Mouse (Mus musculus) heart, postnatal 25 days (tissue): ENCODE measurements around the gene Olfr1408. TPM values are rescaled to one million over a fixed set of nuclear protein-coding genes. Genes with fewer than 3 reads are reported as not detected.

Experiments used
- DNase-seq: peaks from one replicate; pipeline ENCODE4 v3.0.0; 2022; ENCODE audit warnings: low spot score
- intact Hi-C: fragments of 180-260 bp; cut with DNase I; formaldehyde crosslinking; loops from one replicate; pipeline ENCODE4 v1.15.1; 2025
- total RNA-seq, 2 experiments: library from RNA; stranded (reverse); gene quantifications; 2 replicates each; pipeline ENCODE4 v1.2.3; 2021

Gene Olfr1408
- total RNA-seq, result not detected

DNA sequence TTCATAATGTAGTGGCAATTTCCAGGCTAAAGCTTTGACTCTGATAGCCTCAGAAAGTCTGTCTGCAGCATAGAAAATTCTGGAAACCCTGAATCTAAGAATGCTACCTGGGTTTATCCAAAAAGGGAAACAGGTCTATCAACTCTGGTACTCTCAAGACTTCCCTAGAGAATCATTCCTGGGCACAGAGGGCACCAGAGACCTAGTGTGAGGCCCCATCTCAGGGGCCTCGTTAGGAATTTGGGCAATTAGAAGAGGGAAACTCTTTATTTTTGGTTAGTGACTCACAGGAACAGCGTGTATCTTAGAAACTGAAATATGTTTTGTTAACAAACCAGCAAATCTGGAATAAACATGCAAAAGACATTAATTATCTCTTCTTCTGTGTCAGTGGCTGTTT, at the start of gene Olfr1408:
TSS of gene Olfr1408 (minus strand) at position 101 of the 400 bp plus-strand sequence.
- DNase-seq, result no peak
- intact Hi-C loops, result no loop called here

DNA sequence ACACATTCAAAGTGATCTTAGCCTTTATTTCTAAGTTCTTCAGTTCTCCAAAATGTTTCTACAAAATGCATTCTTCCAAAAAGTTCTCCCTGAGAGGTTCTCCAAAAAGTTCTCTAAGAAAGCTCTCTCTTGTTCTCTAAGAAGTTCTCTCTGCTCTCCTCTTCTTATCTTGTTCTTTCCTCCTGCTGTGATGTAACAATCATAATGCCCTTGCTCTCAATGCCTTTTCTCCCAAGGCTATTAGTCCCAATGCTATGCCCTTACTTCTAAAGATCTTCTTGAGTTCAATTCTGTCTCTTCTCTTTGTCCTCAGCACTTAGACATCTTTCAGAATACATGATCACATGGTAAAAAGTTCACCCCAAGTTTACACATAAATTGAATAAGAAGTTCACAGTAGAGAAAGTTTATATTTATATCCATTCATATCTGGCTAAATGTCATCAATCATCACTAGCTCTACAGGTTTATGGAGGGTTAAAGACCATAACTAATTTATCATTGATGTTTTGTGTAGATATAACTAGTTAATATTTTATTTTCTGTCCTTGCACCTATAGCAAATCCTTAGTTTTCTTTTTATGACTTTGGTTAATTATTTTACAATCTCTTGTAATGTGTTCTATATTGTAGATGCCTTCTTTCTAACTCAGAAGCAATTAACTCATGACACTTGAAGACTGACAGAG, 37.1 kb upstream of the Olfr1408 start:
- intact Hi-C loops, result no loop called here
- DNase-seq, result no peak

Other genes with a start within 250 kb of the Olfr1408 start
- not detected for gene Apcs, start 242.3 kb downstream of the Olfr1408 start, total RNA-seq
- gene Olfr16, start 187.0 kb downstream of the Olfr1408 start, total RNA-seq, result not detected
- not detected for gene Olfr1406, start 53.3 kb upstream of the Olfr1408 start, total RNA-seq
- not detected for gene Olfr218, start 60.4 kb upstream of the Olfr1408 start, total RNA-seq
- gene Olfr1404, start 75.0 kb upstream of the Olfr1408 start, total RNA-seq, result not detected
- not detected for gene Fcer1a, start 89.8 kb upstream of the Olfr1408 start, total RNA-seq
- not detected for gene Olfr418, start 128.6 kb upstream of the Olfr1408 start, total RNA-seq
- gene Mptx2, start 140.4 kb upstream of the Olfr1408 start, total RNA-seq, result not detected
- under 1 TPM; 0.52 to 0.61 TPM for gene Ackr1, start 196.4 kb upstream of the Olfr1408 start, total RNA-seq
- 1 to 10 TPM; 1.2 to 1.6 TPM for gene Aim2, start 213.5 kb upstream of the Olfr1408 start, total RNA-seq
- gene Cadm3, start 230.3 kb upstream of the Olfr1408 start, total RNA-seq, result 1 to 10 TPM; 2.2 to 3.1 TPM